Mouse (Mus musculus) hindlimb bud, embryonic 11.5 days (tissue): ENCODE data around the gene Pdia5.

ENCODE experiments used
- DNase-seq: peaks from one replicate; pipeline ENCODE4 v3.0.0-alpha.2; 2012; ENCODE audit warnings: low read depth, low spot score; ENCODE audit errors: extremely low spot score

The Pdia5 gene

GRCm38 (mm10) chr16:35490231-35491070 is at the start of gene Pdia5:
Gene Pdia5 (minus strand): TSS chr16:35490873.
- peak; percentile 49 for DNase-seq

GRCm38 (mm10) chr16:35539041-35539440 is 48.4 kb upstream of the Pdia5 start:
- DNase-seq: no peak

- no peak for DNase-seq
Observed at GRCm38 (mm10) chr16:35537651-35538050, 47.0 kb upstream of the Pdia5 start.

- no peak for DNase-seq
Observed at GRCm38 (mm10) chr16:35534630-35535029, 44.0 kb upstream of the Pdia5 start.

- DNase-seq: no peak
Observed at GRCm38 (mm10) chr16:35524200-35524599, 33.5 kb upstream of the Pdia5 start.

GRCm38 (mm10) chr16:35519245-35519644 is 28.6 kb upstream of the Pdia5 start:
- DNase-seq: no peak

- no peak for DNase-seq
Observed at GRCm38 (mm10) chr16:35517976-35518951, 27.6 kb upstream of the Pdia5 start.

- no peak for DNase-seq
Observed at GRCm38 (mm10) chr16:35515977-35516612, 25.4 kb upstream of the Pdia5 start.

GRCm38 (mm10) chr16:35509331-35510070 is 18.8 kb upstream of the Pdia5 start:
- no peak for DNase-seq

- DNase-seq: no peak
Observed at GRCm38 (mm10) chr16:35508581-35508980, 17.9 kb upstream of the Pdia5 start.

GRCm38 (mm10) chr16:35505786-35506185 is 15.1 kb upstream of the Pdia5 start:
- DNase-seq: no peak

GRCm38 (mm10) chr16:35504266-35504665 is 13.6 kb upstream of the Pdia5 start:
- no peak for DNase-seq

- DNase-seq: no peak
Observed at GRCm38 (mm10) chr16:35502456-35502855, 11.8 kb upstream of the Pdia5 start.

GRCm38 (mm10) chr16:35501106-35501760 is 10.6 kb upstream of the Pdia5 start:
- no peak for DNase-seq

GRCm38 (mm10) chr16:35500342-35500741 is 9.7 kb upstream of the Pdia5 start:
- no peak for DNase-seq

- DNase-seq: no peak
Observed at GRCm38 (mm10) chr16:35489793-35490192, 880 bp downstream of the Pdia5 start.

GRCm38 (mm10) chr16:35489066-35489718 is 1.5 kb downstream of the Pdia5 start:
- no peak for DNase-seq

GRCm38 (mm10) chr16:35487776-35488175 is 2.9 kb downstream of the Pdia5 start:
- DNase-seq: no peak

- DNase-seq: no peak
Observed at GRCm38 (mm10) chr16:35487056-35487455, 3.6 kb downstream of the Pdia5 start.
